Comparison of ENCODE assay signal across 21 mouse cellular contexts in the genomic region with DNA sequence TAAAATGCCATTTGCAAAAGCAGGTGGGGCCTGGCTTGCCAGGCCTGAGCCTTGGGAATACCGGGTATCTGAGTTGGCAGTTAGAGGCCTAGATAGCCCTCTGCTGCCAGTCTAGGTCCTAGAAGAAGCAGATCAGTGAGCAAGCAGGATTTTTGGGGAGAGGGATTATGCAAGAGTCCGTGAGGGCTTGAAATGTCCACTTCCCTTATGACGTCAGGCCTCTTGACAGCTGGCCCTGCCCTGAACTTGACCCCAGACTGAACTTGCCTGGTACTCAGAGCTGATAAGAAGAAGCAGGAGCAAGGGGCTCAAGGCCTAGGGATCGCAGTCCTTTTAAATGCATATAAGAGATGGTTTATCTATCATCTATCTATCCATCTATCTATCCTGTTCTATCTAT. TPM values are rescaled to one million over a fixed set of nuclear protein-coding genes. Genes with fewer than 3 reads are reported as not detected.
DNase-seq lines count a peak whose midpoint lies in the region; ATAC-seq and TF ChIP-seq lines count a peak whose summit lies in the region.
"Had no signal": no experiment of that assay in that cellular context is flagged by ENCODE, and none has a peak within 500 bp of the region (broad histone marks: within the 10 kb centered on the region; RNA-seq: fewer than 3 reads in every experiment).

No protein-coding gene starts in this region.

- H3K9me3 ChIP-seq in midbrain, embryonic 11.5 days (ENCODE audit: control insufficient read depth, low read length), result no peaks in the 10 kb centered on the region
- no peaks in the 10 kb centered on the region for H3K9me3 ChIP-seq in midbrain, embryonic 14.5 days (ENCODE audit: control insufficient read depth, low read length)
- H3K9me3 ChIP-seq in lung, postnatal 0 days (ENCODE audit: low read length), result no peaks in the 10 kb centered on the region
- H3K9me3 ChIP-seq: forebrain, embryonic 15.5 days; G1E; liver, embryonic 13.5 days; midbrain, embryonic 10.5 days; neural tube, embryonic 13.5 days had no signal

- no peak overlapping the region for H3ac ChIP-seq in myocyte (ENCODE audit: control insufficient read depth, insufficient read length)

- no peak overlapping the region for H3K4me2 ChIP-seq in midbrain, embryonic 11.5 days
- no peak overlapping the region for H3K4me2 ChIP-seq in midbrain, embryonic 14.5 days (ENCODE audit: low read length)
- no peak overlapping the region for H3K4me2 ChIP-seq in lung, postnatal 0 days (replicated peaks; ENCODE audit: low read depth, low read length)
- H3K4me2 ChIP-seq in myocyte (ENCODE audit: low read depth), result no peak overlapping the region
- H3K4me2 ChIP-seq: forebrain, embryonic 15.5 days; liver, embryonic 13.5 days; neural tube, embryonic 13.5 days had no signal

- H3K4me1 ChIP-seq in midbrain, embryonic 11.5 days (ENCODE audit: control insufficient read depth, insufficient read depth, low read length), result 0 out of 2 replicates have a peak, but pooled peaks cover 2% of the 10 kb centered on the region
- no peaks in the 10 kb centered on the region for H3K4me1 ChIP-seq in midbrain, embryonic 14.5 days (ENCODE audit: control insufficient read depth, insufficient read depth, low read length)
- H3K4me1 ChIP-seq in lung, postnatal 0 days (ENCODE audit: insufficient read depth, low read depth, low read length), result no peaks in the 10 kb centered on the region; the same call in 1 of the 2 replicates

- intact Hi-C loops in left cerebral cortex, adult 2 months (cut with DNase I), result loop anchor here (5.0 kb wide), 1 partner anchor 281 kb away; no protein-coding TSS in a partner anchor

- no peak for ATAC-seq in midbrain, embryonic 11.5 days (ENCODE audit: low FRiP score)
- ATAC-seq in midbrain, embryonic 14.5 days (ENCODE audit: low FRiP score, low TSS enrichment), result no peak
- ATAC-seq in lung, postnatal 0 days, result peak; percentile 71
- ATAC-seq: forebrain, embryonic 15.5 days; hindbrain, embryonic 16.5 days had no signal

- WGBS in midbrain, embryonic 11.5 days, result 76% methylated on average over 4 of the region's 4 CpGs
- WGBS in midbrain, embryonic 14.5 days, result 87% methylated on average over 4 of the region's 4 CpGs
- WGBS in lung, postnatal 0 days, result 30% methylated on average over 4 of the region's 4 CpGs

- no peak overlapping the region for H3K27ac ChIP-seq in midbrain, embryonic 11.5 days (ENCODE audit: low read depth, low read length)
- H3K27ac ChIP-seq in midbrain, embryonic 14.5 days (replicated peaks; ENCODE audit: low read depth, low read length), result no peak overlapping the region
- peak overlapping the region; percentile 16 for H3K27ac ChIP-seq in lung, postnatal 0 days (ENCODE audit: low read length)
- no peak overlapping the region for H3K27ac ChIP-seq in left cerebral cortex, adult 2 months
- H3K27ac ChIP-seq: forebrain, embryonic 15.5 days; heart, adult 2 months; layer of hippocampus, adult 2 months; liver, embryonic 13.5 days; neural tube, embryonic 13.5 days had no signal

- no peaks in the 10 kb centered on the region for H3K79me2 ChIP-seq in myocyte (ENCODE audit: control insufficient read depth, insufficient read depth)

- peak; percentile 79 for TF ChIP-seq EP300 in lung, postnatal 0 days (IDR thresholded peaks at IDR 0.05)

- peaks cover 7% of the 10 kb centered on the region for H3K36me3 ChIP-seq in midbrain, embryonic 11.5 days (ENCODE audit: control insufficient read depth, insufficient read depth, low read length)
- peaks cover 58% of the 10 kb centered on the region for H3K36me3 ChIP-seq in midbrain, embryonic 14.5 days (ENCODE audit: control insufficient read depth, insufficient read depth, low read length)
- H3K36me3 ChIP-seq in lung, postnatal 0 days (ENCODE audit: insufficient read depth, low read length), result 0 out of 2 replicates have a peak, but pooled peaks cover 9% of the 10 kb centered on the region
- no peaks in the 10 kb centered on the region for H3K36me3 ChIP-seq in myocyte (ENCODE audit: control insufficient read depth, insufficient read depth)

- H3K27me3 ChIP-seq in midbrain, embryonic 11.5 days (ENCODE audit: control insufficient read depth, insufficient read depth, low read length), result no peaks in the 10 kb centered on the region
- H3K27me3 ChIP-seq in midbrain, embryonic 14.5 days (ENCODE audit: control insufficient read depth, insufficient read depth, low read length), result no peaks in the 10 kb centered on the region
- H3K27me3 ChIP-seq in lung, postnatal 0 days (replicated peaks; ENCODE audit: insufficient read depth, low read length), result no peaks in the 10 kb centered on the region
- no peaks in the 10 kb centered on the region for H3K27me3 ChIP-seq in myocyte (ENCODE audit: control insufficient read depth, insufficient read depth, insufficient read length)
- H3K27me3 ChIP-seq: forebrain, embryonic 15.5 days; liver, embryonic 13.5 days; neural tube, embryonic 13.5 days had no signal

- no peak for TF ChIP-seq POLR2A in myocyte (IDR thresholded peaks at IDR 0.05; ENCODE audit: insufficient read length, low read depth)

- H3K4me3 ChIP-seq in midbrain, embryonic 11.5 days (ENCODE audit: low read depth, low read length), result no peak overlapping the region
- no peak overlapping the region for H3K4me3 ChIP-seq in midbrain, embryonic 14.5 days (replicated peaks; ENCODE audit: low read depth, low read length)
- H3K4me3 ChIP-seq in lung, postnatal 0 days (ENCODE audit: low read depth, low read length), result no peak overlapping the region
- H3K4me3 ChIP-seq in myocyte, result no peak overlapping the region
- no peak overlapping the region for H3K4me3 ChIP-seq in left cerebral cortex, adult 2 months
- H3K4me3 ChIP-seq: forebrain, embryonic 15.5 days; heart, adult 2 months; layer of hippocampus, adult 2 months; liver, embryonic 13.5 days; midbrain, embryonic 10.5 days; neural tube, embryonic 13.5 days had no signal

- no peak for TF ChIP-seq CTCF in lung, postnatal 0 days (IDR thresholded peaks at IDR 0.05)
- no peak for TF ChIP-seq CTCF in left cerebral cortex, adult 2 months (IDR thresholded peaks at IDR 0.05)

- no peak overlapping the region for H3K9ac ChIP-seq in midbrain, embryonic 11.5 days (ENCODE audit: low read length)
- H3K9ac ChIP-seq in midbrain, embryonic 14.5 days (replicated peaks; ENCODE audit: low read length), result no peak overlapping the region
- H3K9ac ChIP-seq in lung, postnatal 0 days (replicated peaks; ENCODE audit: low read depth), result no peak overlapping the region
- H3K9ac ChIP-seq: forebrain, embryonic 15.5 days; liver, embryonic 13.5 days; neural tube, embryonic 13.5 days had no signal

- peak; percentile 21 for DNase-seq in embryo, embryonic 10 days (ENCODE audit: low spot score)
- DNase-seq in embryo, embryonic 10.5 days (ENCODE audit: low spot score), result no peak
- peak; percentile 51 for DNase-seq in midbrain, embryonic 11.5 days (ENCODE audit: low spot score, missing footprints)
- DNase-seq in midbrain, embryonic 14.5 days, result no peak
- DNase-seq in lung, postnatal 0 days (ENCODE audit: low spot score), result peak; percentile 82
- no peak for DNase-seq in left cerebral cortex, adult 2 months (ENCODE audit: extremely low spot score in 1 of 2, low spot score in 2 of 2)
- no peak for DNase-seq in frontal cortex, postnatal 36 days (ENCODE audit: low spot score in 2 of 2)
- DNase-seq: liver, embryonic 13.5 days; thymus, adult 2 months had no signal

TF ChIP-seq in myocyte, 11 proteins besides CTCF, POLR2A, EP300 and RAD21:
- TF ChIP-seq MYOG (IDR thresholded peaks at IDR 0.05; ENCODE audit: control insufficient read depth in 1 of 3, insufficient read depth in 1 of 3, insufficient read length in 2 of 3, low read depth in 2 of 3) (peak in 1 of 3 experiments; percentile 66), MYOD1 (IDR thresholded peaks at IDR 0.05; ENCODE audit: control insufficient read depth in 1 of 3, insufficient read length in 2 of 3, low read depth in 2 of 3) (peak in 1 of 3 experiments; percentile 13), REST (IDR thresholded peaks at IDR 0.05; ENCODE audit: insufficient read depth, insufficient read length) (no peak), USF1 (IDR thresholded peaks at IDR 0.05; ENCODE audit: low read depth) (no peak), CEBPB (IDR thresholded peaks at IDR 0.05; ENCODE audit: insufficient read depth, poor library complexity, severe bottlenecking) (peak; percentile 37; the same call in 1 of the 2 replicates)

RNA-seq across cellular contexts. Expression of a gene that starts 13.2 kb away (rescaled TPM):
- polyA plus RNA-seq in midbrain, embryonic 11.5 days (2014; fragmentation: Nextera tagmentation; extraction: Ambion mirVana), result 106 and 111 TPM in 2 replicates
- polyA plus RNA-seq in midbrain, embryonic 14.5 days (2014; fragmentation: Nextera tagmentation; extraction: Ambion mirVana), result 80.5 and 86.8 TPM in 2 replicates
- polyA plus RNA-seq in lung, postnatal 0 days (2015; fragmentation: Nextera tagmentation; extraction: Ambion mirVana), result 43.3 and 43.7 TPM in 2 replicates
- polyA plus RNA-seq in myocyte (2012; fragmentation: generic; extraction: Trizol), result 20.9 TPM
- total RNA-seq in left cerebral cortex, adult 2 months (2021), result 10 to 100 TPM; 67.2 to 76.2 TPM

RNA-seq across cellular contexts. Expression of a gene that starts 13.3 kb away (rescaled TPM):
- polyA plus RNA-seq in midbrain, embryonic 11.5 days (2014; fragmentation: Nextera tagmentation; extraction: Ambion mirVana), result 2.2 and 2.7 TPM in 2 replicates
- polyA plus RNA-seq in midbrain, embryonic 14.5 days (2014; fragmentation: Nextera tagmentation; extraction: Ambion mirVana), result 2.0 and 2.9 TPM in 2 replicates
- 0.99 and 1.6 TPM in 2 replicates for polyA plus RNA-seq in lung, postnatal 0 days (2015; fragmentation: Nextera tagmentation; extraction: Ambion mirVana)
- polyA plus RNA-seq in myocyte (2012; fragmentation: generic; extraction: Trizol), result 1.0 TPM
- 1 to 10 TPM; 4.5 to 4.8 TPM for total RNA-seq in left cerebral cortex, adult 2 months (2021)

RNA-seq across cellular contexts. Expression of a gene that starts 49.2 kb away (rescaled TPM):
- polyA plus RNA-seq in midbrain, embryonic 11.5 days (2014; fragmentation: Nextera tagmentation; extraction: Ambion mirVana), result 0.14 and 0.51 TPM in 2 replicates
- polyA plus RNA-seq in midbrain, embryonic 14.5 days (2014; fragmentation: Nextera tagmentation; extraction: Ambion mirVana), result 0.43 and 0.49 TPM in 2 replicates
- polyA plus RNA-seq in lung, postnatal 0 days (2015; fragmentation: Nextera tagmentation; extraction: Ambion mirVana), result 0.31 and 0.76 TPM in 2 replicates
- polyA plus RNA-seq in myocyte (2012; fragmentation: generic; extraction: Trizol), result not detected
- total RNA-seq in left cerebral cortex, adult 2 months (2021), result not detected
- total RNA-seq: heart, adult 2 months; layer of hippocampus, adult 2 months had no signal
- polyA plus RNA-seq: C2C12; G1E; heart, adult 2 months had no signal

RNA-seq across cellular contexts. Expression of a gene that starts 51.8 kb away (rescaled TPM):
- polyA plus RNA-seq in midbrain, embryonic 11.5 days (2014; fragmentation: Nextera tagmentation; extraction: Ambion mirVana), result 16.8 and 18.8 TPM in 2 replicates
- polyA plus RNA-seq in midbrain, embryonic 14.5 days (2014; fragmentation: Nextera tagmentation; extraction: Ambion mirVana), result 25.8 and 27.7 TPM in 2 replicates
- 5.9 and 6.7 TPM in 2 replicates for polyA plus RNA-seq in lung, postnatal 0 days (2015; fragmentation: Nextera tagmentation; extraction: Ambion mirVana)
- polyA plus RNA-seq in myocyte (2012; fragmentation: generic; extraction: Trizol), result 9.0 TPM
- 10 to 100 TPM; 39.7 to 40.8 TPM for total RNA-seq in left cerebral cortex, adult 2 months (2021)

RNA-seq across cellular contexts. Expression of a gene that starts 52.0 kb away (rescaled TPM):
- polyA plus RNA-seq in midbrain, embryonic 11.5 days (2014; fragmentation: Nextera tagmentation; extraction: Ambion mirVana), result not detected in 2 replicates
- not detected in 2 replicates for polyA plus RNA-seq in midbrain, embryonic 14.5 days (2014; fragmentation: Nextera tagmentation; extraction: Ambion mirVana)
- polyA plus RNA-seq in lung, postnatal 0 days (2015; fragmentation: Nextera tagmentation; extraction: Ambion mirVana), result not detected in 2 replicates
- not detected for polyA plus RNA-seq in myocyte (2012; fragmentation: generic; extraction: Trizol)
- total RNA-seq in left cerebral cortex, adult 2 months (2021), result not detected
- total RNA-seq: common myeloid progenitor, adult 5-6 weeks; heart, adult 2 months; layer of hippocampus, adult 2 months; left cerebral cortex, postnatal 14 days had no signal
- polyA plus RNA-seq: C2C12; forebrain, embryonic 15.5 days; G1E; heart, adult 2 months; hindbrain, embryonic 16.5 days; kidney, embryonic 14.5 days; liver, embryonic 13.5 days; midbrain, embryonic 10.5 days; neural tube, embryonic 13.5 days; thymus, adult 2 months had no signal

Comparison
In these comparisons a context has a peak if more than half of its experiments do, and no peak if none do; other contexts are left out.
1. DNase-seq: peak in embryo, embryonic 10 days (single experiment), midbrain, embryonic 11.5 days (single experiment) and lung, postnatal 0 days (single experiment); none in embryo, embryonic 10.5 days (single experiment), midbrain, embryonic 14.5 days (single experiment), left cerebral cortex, adult 2 months (0 of 2) and frontal cortex, postnatal 36 days (0 of 2).